Mouse (Mus musculus): ENCODE measurements around the gene Efcab11. TPM values are rescaled to one million over a fixed set of nuclear protein-coding genes. Genes with fewer than 3 reads are reported as not detected.

Gene Efcab11
- total and polyA plus RNA-seq, 3 experiments = 2.5 to 3.5 TPM; not detected in 1

GRCm38 (mm10) chr12:99735172-99735571 lies 149.1 kb downstream of the Efcab11 start:
- H3K4me3 ChIP-seq (ENCODE audit: control insufficient read depth in 1 of 2, insufficient read depth in 1 of 2, low read depth in 2 of 2, low read length in 2 of 2) = no peak overlapping the region
- TF ChIP-seq MEF2A (IDR thresholded peaks at IDR 0.05; ENCODE audit: extremely low read depth, insufficient replicate concordance, low read depth, low read length, poor library complexity, severe bottlenecking) (no peak), POLR2A (IDR thresholded peaks at IDR 0.05; ENCODE audit: control insufficient read depth in 1 of 2, insufficient read depth in 1 of 2, low read depth in 1 of 2, low read length in 2 of 2, poor library complexity in 1 of 2) (no peak), RCOR1 (IDR thresholded peaks at IDR 0.05; ENCODE audit: low read depth, low read length) (no peak), TCF12 (IDR thresholded peaks at IDR 0.05; ENCODE audit: low read depth, low read length) (no peak), UBTF (IDR thresholded peaks at IDR 0.05; ENCODE audit: borderline replicate concordance, insufficient read depth, low read depth, low read length) (no peak), MAX (IDR thresholded peaks at IDR 0.05; ENCODE audit: low read length) (no peak), ZNF384 (IDR thresholded peaks at IDR 0.05; ENCODE audit: low read depth, low read length) (no peak), ZC3H11A (IDR thresholded peaks at IDR 0.05; ENCODE audit: low read depth, low read length) (no peak)
- H3K36me3 ChIP-seq (ENCODE audit: control insufficient read depth in 1 of 2, insufficient read depth in 2 of 2, low read length in 2 of 2) = no peaks in the 10 kb centered on the region
- no peaks in the 10 kb centered on the region for H3K9me3 ChIP-seq (replicated peaks; ENCODE audit: insufficient read depth, low read length)
- no peaks in the 10 kb centered on the region for H3K27me3 ChIP-seq (ENCODE audit: control insufficient read depth in 1 of 2, insufficient read depth in 2 of 2, low read length in 2 of 2)
- no peak overlapping the region for H3K9ac ChIP-seq (ENCODE audit: control insufficient read depth, low read depth, low read length, poor library complexity, severe bottlenecking)
- no peaks in the 10 kb centered on the region for H3K79me2 ChIP-seq (ENCODE audit: control insufficient read depth, insufficient read depth, low read length, poor library complexity)
- H3K27ac ChIP-seq (ENCODE audit: control insufficient read depth, low read depth, low read length) = no peak overlapping the region
- peaks cover 0 to 2% of the 10 kb centered on the region in 2 experiments; a peak in 1 of 4 replicates for H3K4me1 ChIP-seq (ENCODE audit: control insufficient read depth in 1 of 2, insufficient read depth in 2 of 2, low read length in 2 of 2)
- DNase-seq (ENCODE audit: low read depth, low spot score) = no peak

GRCm38 (mm10) chr12:99724206-99724605 lies 160.0 kb downstream of the Efcab11 start:
- Histone ChIP-seq H3K9me3 (replicated peaks; ENCODE audit: insufficient read depth, low read length) (no peaks in the 10 kb centered on the region), H3K27me3 (ENCODE audit: control insufficient read depth in 1 of 2, insufficient read depth in 2 of 2, low read length in 2 of 2) (no peaks in the 10 kb centered on the region), H3K4me3 (ENCODE audit: control insufficient read depth in 1 of 2, insufficient read depth in 1 of 2, low read depth in 2 of 2, low read length in 2 of 2) (no peak overlapping the region), H3K79me2 (ENCODE audit: control insufficient read depth, insufficient read depth, low read length, poor library complexity) (no peaks in the 10 kb centered on the region), H3K36me3 (ENCODE audit: control insufficient read depth in 1 of 2, insufficient read depth in 2 of 2, low read length in 2 of 2) (no peaks in the 10 kb centered on the region), H3K4me1 (ENCODE audit: control insufficient read depth in 1 of 2, insufficient read depth in 2 of 2, low read length in 2 of 2) (no peaks in the 10 kb centered on the region), H3K9ac (ENCODE audit: control insufficient read depth, low read depth, low read length, poor library complexity, severe bottlenecking) (no peak overlapping the region), H3K27ac (ENCODE audit: control insufficient read depth, low read depth, low read length) (no peak overlapping the region)
- DNase-seq (ENCODE audit: low read depth, low spot score) = no peak
- TF ChIP-seq MAFK (IDR thresholded peaks at IDR 0.05; ENCODE audit: borderline replicate concordance, low read depth, low read length) (no peak), NELFE (IDR thresholded peaks at IDR 0.05; ENCODE audit: low read depth, low read length) (no peak), USF1 (IDR thresholded peaks at IDR 0.05; ENCODE audit: low read depth, low read length) (no peak), CHD2 (IDR thresholded peaks at IDR 0.05; ENCODE audit: low read length) (no peak), ZMIZ1 (IDR thresholded peaks at IDR 0.05; ENCODE audit: low read depth, low read length) (no peak), SIN3A (IDR thresholded peaks at IDR 0.05; ENCODE audit: low read length) (no peak), TCF12 (IDR thresholded peaks at IDR 0.05; ENCODE audit: low read depth, low read length) (no peak), GATA1 (IDR thresholded peaks at IDR 0.05; ENCODE audit: low read depth, low read length) (no peak), UBTF (IDR thresholded peaks at IDR 0.05; ENCODE audit: borderline replicate concordance, insufficient read depth, low read depth, low read length) (no peak)

GRCm38 (mm10) chr12:99723791-99724190 lies 160.4 kb downstream of the Efcab11 start:
- TF ChIP-seq USF1 (IDR thresholded peaks at IDR 0.05; ENCODE audit: low read depth, low read length) (no peak), E2F4 (IDR thresholded peaks at IDR 0.05; ENCODE audit: borderline replicate concordance, low read depth, low read length) (no peak), CHD2 (IDR thresholded peaks at IDR 0.05; ENCODE audit: low read length) (no peak), TBP (IDR thresholded peaks at IDR 0.05; ENCODE audit: low read depth, low read length) (no peak), ELF1 (IDR thresholded peaks at IDR 0.05; ENCODE audit: low read depth, low read length) (no peak), JUND (IDR thresholded peaks at IDR 0.05; ENCODE audit: low read depth, low read length) (no peak), MXI1 (IDR thresholded peaks at IDR 0.05; ENCODE audit: low read depth, low read length) (no peak), SMC3 (IDR thresholded peaks at IDR 0.05; ENCODE audit: low read depth, low read length) (no peak)
- Histone ChIP-seq H3K4me3 (ENCODE audit: control insufficient read depth in 1 of 2, insufficient read depth in 1 of 2, low read depth in 2 of 2, low read length in 2 of 2) (no peak overlapping the region), H3K36me3 (ENCODE audit: control insufficient read depth in 1 of 2, insufficient read depth in 2 of 2, low read length in 2 of 2) (no peaks in the 10 kb centered on the region), H3K4me1 (ENCODE audit: control insufficient read depth in 1 of 2, insufficient read depth in 2 of 2, low read length in 2 of 2) (no peaks in the 10 kb centered on the region), H3K9ac (ENCODE audit: control insufficient read depth, low read depth, low read length, poor library complexity, severe bottlenecking) (no peak overlapping the region), H3K79me2 (ENCODE audit: control insufficient read depth, insufficient read depth, low read length, poor library complexity) (no peaks in the 10 kb centered on the region), H3K27ac (ENCODE audit: control insufficient read depth, low read depth, low read length) (no peak overlapping the region), H3K9me3 (replicated peaks; ENCODE audit: insufficient read depth, low read length) (no peaks in the 10 kb centered on the region), H3K27me3 (ENCODE audit: control insufficient read depth in 1 of 2, insufficient read depth in 2 of 2, low read length in 2 of 2) (no peaks in the 10 kb centered on the region)
- DNase-seq (ENCODE audit: low read depth, low spot score) = no peak
